Mouse (Mus musculus): ENCODE results near the gene Ss18l1.

Gene Ss18l1

GRCm38 (mm10) chr2:180084565-180084964 lies 42.3 kb downstream of the Ss18l1 start:
- peak in 1 of 2 experiments; percentile 2 for DNase-seq (ENCODE audit: inconsistent age in 2 of 2, low spot score in 1 of 2)

GRCm38 (mm10) chr2:180085926-180086636 lies 43.8 kb downstream of the Ss18l1 start:
- peak in 1 of 2 experiments; percentile 4 for DNase-seq (ENCODE audit: inconsistent age in 2 of 2, low spot score in 1 of 2)

GRCm38 (mm10) chr2:180086637-180087027 lies 44.3 kb downstream of the Ss18l1 start:
- DNase-seq (ENCODE audit: inconsistent age in 2 of 2, low spot score in 1 of 2), result peak in 1 of 2 experiments; percentile 4

- DNase-seq (ENCODE audit: inconsistent age in 2 of 2, low spot score in 1 of 2), result no peak
Observed at GRCm38 (mm10) chr2:180087472-180087871, 45.2 kb downstream of the Ss18l1 start.

- DNase-seq (ENCODE audit: inconsistent age in 2 of 2, low spot score in 1 of 2), result peak in 1 of 2 experiments; percentile 1
Observed at GRCm38 (mm10) chr2:180090285-180090684, 48.0 kb downstream of the Ss18l1 start.

GRCm38 (mm10) chr2:180095711-180096110 lies 53.4 kb downstream of the Ss18l1 start:
- no peak for DNase-seq (ENCODE audit: inconsistent age in 2 of 2, low spot score in 1 of 2)

- DNase-seq (ENCODE audit: inconsistent age in 2 of 2, low spot score in 1 of 2), result no peak
Observed at GRCm38 (mm10) chr2:180097585-180097984, 55.3 kb downstream of the Ss18l1 start.

GRCm38 (mm10) chr2:180098167-180098566 lies 55.9 kb downstream of the Ss18l1 start:
- no peak for DNase-seq (ENCODE audit: inconsistent age in 2 of 2, low spot score in 1 of 2)

- DNase-seq (ENCODE audit: inconsistent age in 2 of 2, low spot score in 1 of 2), result no peak
Observed at GRCm38 (mm10) chr2:180099529-180099928, 57.2 kb downstream of the Ss18l1 start.

GRCm38 (mm10) chr2:180103151-180103977 lies 61.1 kb downstream of the Ss18l1 start:
- no peak for DNase-seq (ENCODE audit: inconsistent age in 2 of 2, low spot score in 1 of 2)

GRCm38 (mm10) chr2:180103978-180104658 lies 61.8 kb downstream of the Ss18l1 start, which contains the start of gene Hrh3:
Hrh3 (minus strand) TSS chr2:180104488.
- DNase-seq (ENCODE audit: inconsistent age in 2 of 2, low spot score in 1 of 2), result peak; percentile 88 to 96

GRCm38 (mm10) chr2:180104659-180105377 lies 62.5 kb downstream of the Ss18l1 start:
- DNase-seq (ENCODE audit: inconsistent age in 2 of 2, low spot score in 1 of 2), result peak in 1 of 2 experiments; percentile 25

GRCm38 (mm10) chr2:180105441-180106190 lies 63.3 kb downstream of the Ss18l1 start:
- no peak for DNase-seq (ENCODE audit: inconsistent age in 2 of 2, low spot score in 1 of 2)

- DNase-seq (ENCODE audit: inconsistent age in 2 of 2, low spot score in 1 of 2), result no peak
Observed at GRCm38 (mm10) chr2:180107081-180107480, 64.8 kb downstream of the Ss18l1 start.

GRCm38 (mm10) chr2:180108285-180108684 lies 66.0 kb downstream of the Ss18l1 start:
- no peak for DNase-seq (ENCODE audit: inconsistent age in 2 of 2, low spot score in 1 of 2)

- peak; percentile 35 to 60 for DNase-seq (ENCODE audit: inconsistent age in 2 of 2, low spot score in 1 of 2)
Observed at GRCm38 (mm10) chr2:180113909-180114890, 71.9 kb downstream of the Ss18l1 start.

GRCm38 (mm10) chr2:180115279-180115678 lies 73.0 kb downstream of the Ss18l1 start:
- DNase-seq (ENCODE audit: inconsistent age in 2 of 2, low spot score in 1 of 2), result peak; percentile 52 to 67

- no peak for DNase-seq (ENCODE audit: inconsistent age in 2 of 2, low spot score in 1 of 2)
Observed at GRCm38 (mm10) chr2:180116081-180116493, 73.8 kb downstream of the Ss18l1 start.

Data from adrenal gland, adult (tissue).